Mouse (Mus musculus) stomach, postnatal 0 days (tissue): ENCODE data around the gene Tacr2.

Experiments
- CTCF ChIP-seq: IDR thresholded peaks from 2 replicates; pipeline ENCODE4 v1.5.1; 2016; ENCODE audit warnings: antibody characterized with exemption, low read depth, mild to moderate bottlenecking, moderate library complexity
- EP300 ChIP-seq: optimal IDR thresholded peaks from 2 replicates; pipeline ENCODE3; 2016; ENCODE audit warnings: antibody characterized with exemption

GRCm38 (mm10) chr10:62306483-62306882 is 54.2 kb downstream of the Tacr2 start:
- no peak for TF ChIP-seq CTCF
- no peak for TF ChIP-seq EP300
